In genomic region chr19:57098241-57099093, GRCm38 (mm10) we compare ENCODE assay signal across 9 mouse cellular contexts.
DNase-seq lines count a peak whose midpoint lies in the region; ATAC-seq and TF ChIP-seq lines count a peak whose summit lies in the region.
"Had no signal": no experiment of that assay in that cellular context is flagged by ENCODE, and none has a peak within 500 bp of the region (broad histone marks: within the 10 kb centered on the region; RNA-seq: fewer than 3 reads in every experiment).

No protein-coding gene starts in this region.

- peak; percentile 67 for TF ChIP-seq CTCF in heart, adult 2 months (IDR thresholded peaks at IDR 0.05)

- TF ChIP-seq POLR2A in heart, adult 2 months (IDR thresholded peaks at IDR 0.05; ENCODE audit: insufficient read depth, low read depth, low read length): peak; percentile 68

- H3K27ac ChIP-seq in heart, adult 2 months: peak overlapping the region; percentile 78
- H3K27ac ChIP-seq: macrophage had no signal

- H3K27me3 ChIP-seq in heart, adult 2 months (ENCODE audit: control insufficient read depth, insufficient read depth, low read length): no peaks in the 10 kb centered on the region

- no peak for ATAC-seq in activated CD4-positive, CD25-positive, alpha-beta regulatory T cell, adult 4 months

- peak overlapping the region; percentile 23; the same call in 1 of the 2 replicates for H3K9ac ChIP-seq in heart, adult 2 months (ENCODE audit: low read depth, low read length)

- TF ChIP-seq EP300 in heart, adult 2 months (IDR thresholded peaks at IDR 0.05; ENCODE audit: insufficient read depth, low read depth, low read length): no peak; the same call in 1 of the 2 replicates

- H3K79me2 ChIP-seq in heart, adult 2 months (replicated peaks; ENCODE audit: control insufficient read depth, insufficient read depth, low read length): no peaks in the 10 kb centered on the region; the same call in 1 of the 2 replicates

- H3K36me3 ChIP-seq in heart, adult 2 months (ENCODE audit: control insufficient read depth, insufficient read depth, low read length): peaks cover 58% of the 10 kb centered on the region

- H3K4me3 ChIP-seq in heart, adult 2 months: peak overlapping the region; percentile 4; the same call in 1 of the 2 replicates

- intact Hi-C loops in heart, adult 2 months (cut with DNase I): loop anchor here (5.0 kb wide), 1 partner anchor 34 kb away; no protein-coding TSS in a partner anchor

- DNase-seq in ovary, adult 18-20 months (ENCODE audit: low spot score): peak; percentile 76
- no peak for DNase-seq in ovary, postnatal 10 days (ENCODE audit: low spot score)
- DNase-seq in cerebellum, postnatal 25 days: peak; percentile 70 to 75
- peak; percentile 76 to 85 for DNase-seq in heart, adult 2 months
- DNase-seq in kidney, postnatal 14 days: peak; percentile 58
- peak; percentile 81 for DNase-seq in lung, postnatal 25 days (ENCODE audit: low spot score)
- no peak for DNase-seq in adrenal gland, postnatal 14 days

- H3K4me1 ChIP-seq in heart, adult 2 months (ENCODE audit: control insufficient read depth, insufficient read depth, low read length): peaks cover 36% of the 10 kb centered on the region

- WGBS in heart, adult 2 months: 8% methylated on average over 14 of the region's 14 CpGs

Comparison
In these comparisons a context has a peak if more than half of its experiments do, and no peak if none do; other contexts are left out.
1. DNase-seq: peak in ovary, adult 18-20 months (single experiment), cerebellum, postnatal 25 days (2 of 2), heart, adult 2 months (2 of 2), kidney, postnatal 14 days (single experiment) and lung, postnatal 25 days (single experiment); none in ovary, postnatal 10 days (single experiment) and adrenal gland, postnatal 14 days (single experiment).